ENCODE assay signal across 2 mouse cellular contexts in the genomic region with DNA sequence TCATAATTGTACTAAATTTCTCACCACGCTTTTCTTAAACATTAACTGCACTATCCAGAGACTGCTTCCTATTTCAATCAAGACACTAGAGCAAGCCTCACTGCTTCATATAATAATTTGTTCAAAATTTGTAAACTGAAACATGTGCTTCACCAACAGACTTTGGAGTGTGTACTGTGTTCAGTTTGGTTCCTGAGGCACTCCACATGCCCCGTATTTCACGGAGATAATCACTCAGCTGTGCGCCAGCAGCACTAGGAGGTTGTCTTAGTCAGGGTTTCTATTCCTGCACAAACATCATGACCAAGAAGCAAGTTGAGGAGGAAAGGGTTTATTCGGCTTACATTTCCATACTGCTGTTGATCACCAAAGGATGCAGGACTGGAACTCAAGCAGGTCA. TPM values are rescaled to one million over a fixed set of nuclear protein-coding genes. Genes with fewer than 3 reads are reported as not detected.
"Had no signal": no experiment of that assay in that cellular context is flagged by ENCODE, and none has a peak within 500 bp of the region (broad histone marks: within the 10 kb centered on the region; RNA-seq: fewer than 3 reads in every experiment).

No protein-coding gene starts in this region.

RNA-seq across cellular contexts. Expression of gene Asb5, which starts 17.2 kb away (rescaled TPM):
- total RNA-seq: granulocyte monocyte progenitor cell, adult 5-6 weeks had no signal
- polyA plus RNA-seq: inflammation-experienced regulatory T-cells, adult 6 months had no signal
